Mouse (Mus musculus): ENCODE measurements around the gene Itpk1.

GRCm38 (mm10) chr12:102521777-102522319 is 182.9 kb downstream of the Itpk1 start:
- TF ChIP-seq CEBPB (IDR thresholded peaks at IDR 0.05; ENCODE audit: low read depth) (no peak), CTCF (IDR thresholded peaks at IDR 0.05; ENCODE audit: control insufficient read depth, insufficient read depth, insufficient read length) (no peak), MAX (IDR thresholded peaks at IDR 0.05) (no peak), MYOD1 (IDR thresholded peaks at IDR 0.05; ENCODE audit: control insufficient read depth, insufficient read length, low read depth) (no peak), USF1 (IDR thresholded peaks at IDR 0.05; ENCODE audit: low read depth) (no peak), MYOG (IDR thresholded peaks at IDR 0.05; ENCODE audit: control insufficient read depth, extremely low read depth, insufficient read length) (no peak), FOSL1 (IDR thresholded peaks at IDR 0.05; ENCODE audit: insufficient read depth, low read length, poor library complexity, severe bottlenecking) (no peak)

Data from C2C12 (cell line).